Mouse (Mus musculus) neural tube, embryonic 10.5 days (tissue): ENCODE measurements around the gene Fat3.

Experiments used
- DNase-seq: peaks from one replicate; pipeline ENCODE4 v3.0.0-alpha.2; 2017; ENCODE audit warnings: low spot score; ENCODE audit errors: extremely low spot score

The Fat3 gene

DNA sequence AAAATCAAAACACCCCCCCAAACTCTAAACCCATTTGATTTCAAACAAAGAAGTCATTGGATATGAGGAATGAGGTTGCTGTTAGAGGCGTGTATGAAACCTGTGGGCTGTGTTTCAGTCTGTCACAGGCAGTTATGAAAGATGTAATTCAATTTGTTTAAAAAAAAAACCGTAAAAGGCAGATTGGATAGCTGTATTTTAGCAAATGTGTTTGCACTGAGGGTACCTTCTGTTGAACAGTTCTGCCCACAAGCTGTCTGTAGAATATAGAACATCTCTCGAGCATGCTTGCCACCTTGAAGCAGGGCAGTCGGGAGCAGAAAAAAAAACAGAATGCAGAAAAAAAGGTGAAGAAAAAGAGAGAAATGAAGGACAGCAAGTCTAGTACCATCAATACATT is 472.0 kb downstream of the Fat3 start:
- no peak for DNase-seq

DNA sequence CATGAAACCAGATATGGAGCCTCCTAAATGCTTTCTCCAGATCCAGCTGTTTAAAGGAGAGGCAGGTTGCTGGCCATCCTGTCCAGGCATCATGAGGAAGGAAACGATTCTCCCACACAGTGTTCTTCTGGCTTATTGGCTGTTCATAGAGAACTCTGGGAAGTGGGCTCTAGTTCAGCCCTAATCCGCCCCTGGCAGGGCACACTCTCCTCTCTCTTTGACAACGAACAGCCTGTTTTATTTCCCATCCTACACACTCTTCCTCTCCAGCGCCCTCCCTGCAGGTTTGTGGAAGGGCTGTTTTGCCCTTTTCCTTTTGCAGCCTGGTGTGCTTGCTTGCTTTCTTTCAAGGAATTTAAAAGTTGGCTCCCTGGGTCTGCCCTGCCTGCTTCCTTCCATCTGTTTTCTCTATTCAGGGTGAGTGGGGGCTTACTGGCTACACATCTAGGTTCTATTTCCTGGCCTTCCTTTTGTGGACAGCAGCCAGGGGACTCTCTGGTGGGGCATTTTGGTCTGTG is 472.6 kb downstream of the Fat3 start:
- peak; percentile 17 for DNase-seq

DNA sequence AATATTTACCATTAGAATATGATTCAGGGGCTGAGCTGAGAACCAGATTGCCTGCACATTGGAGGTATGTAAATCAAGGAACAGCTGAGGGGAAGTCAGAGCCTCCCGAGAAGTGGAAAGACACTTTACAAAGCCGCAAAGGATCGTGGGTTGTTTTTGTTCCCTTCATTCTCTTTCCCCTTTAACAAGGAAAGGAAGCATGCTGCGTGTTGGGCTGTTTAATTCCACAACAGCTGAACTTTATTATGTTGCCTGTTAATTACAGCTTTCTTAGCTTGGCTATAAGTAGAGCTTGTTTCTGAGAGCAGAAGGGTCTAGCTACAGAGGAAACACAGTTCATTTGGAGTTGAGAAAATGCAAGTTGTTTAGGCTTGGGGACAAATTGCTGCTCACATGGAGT is 475.0 kb downstream of the Fat3 start:
- DNase-seq, result no peak

DNA sequence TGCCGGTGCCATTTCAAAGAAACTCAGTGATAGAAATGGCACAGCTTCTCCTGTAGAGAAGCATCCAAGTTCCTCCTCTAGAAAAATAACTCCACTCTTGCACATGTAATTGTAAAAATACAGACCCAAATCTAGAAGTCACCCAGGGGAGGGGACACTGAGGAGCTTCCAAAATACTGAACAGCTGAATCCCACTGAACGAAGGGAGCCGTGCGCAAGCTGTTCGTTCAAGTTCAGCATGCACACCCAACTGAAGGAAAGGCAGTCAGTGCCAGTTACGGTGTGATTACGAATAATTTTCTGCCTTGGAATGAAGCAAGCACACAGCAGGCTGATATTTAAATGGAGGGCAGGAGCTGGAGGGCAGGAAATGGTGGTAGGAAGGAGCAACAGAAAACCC is 476.4 kb downstream of the Fat3 start:
- no peak for DNase-seq

DNA sequence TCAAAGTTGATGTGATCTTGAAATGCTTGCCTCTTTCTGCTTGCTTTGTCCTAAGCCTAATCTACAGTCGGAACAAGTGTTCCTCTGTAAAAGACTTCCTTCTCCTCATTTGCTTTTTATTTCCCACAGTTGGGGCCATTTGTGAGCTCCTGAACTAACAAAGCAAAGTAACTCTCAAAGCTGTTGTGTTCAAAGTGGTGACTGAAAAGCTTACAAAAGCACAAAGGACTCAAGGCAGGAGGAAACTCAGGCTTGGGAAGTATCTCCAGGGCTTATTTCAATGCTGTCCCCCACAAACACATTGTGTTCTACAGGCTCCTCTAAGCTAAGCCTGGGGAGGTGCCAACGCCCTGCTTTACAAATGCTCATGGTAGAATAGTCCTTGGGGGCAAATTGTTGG is 487.0 kb downstream of the Fat3 start:
- no peak for DNase-seq

DNA sequence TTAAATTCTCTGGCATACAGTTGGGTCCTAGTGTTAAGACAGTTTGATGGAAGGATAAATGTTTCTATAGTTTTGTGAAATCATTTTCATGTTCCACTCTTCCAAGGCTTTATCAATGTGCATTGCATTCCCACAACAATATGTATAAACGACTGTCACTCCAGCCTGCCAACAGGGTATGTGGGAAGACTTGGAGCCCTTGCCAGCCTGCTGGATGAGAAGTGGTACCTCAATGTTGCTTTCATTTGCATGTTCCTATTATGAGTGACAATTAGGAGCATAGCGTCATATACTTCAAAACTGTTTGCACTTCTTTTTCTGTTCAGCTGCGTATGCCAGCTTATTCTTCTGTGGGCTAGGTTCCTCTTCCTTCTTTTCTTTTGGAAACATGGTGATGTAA is 489.7 kb downstream of the Fat3 start:
- no peak for DNase-seq

DNA sequence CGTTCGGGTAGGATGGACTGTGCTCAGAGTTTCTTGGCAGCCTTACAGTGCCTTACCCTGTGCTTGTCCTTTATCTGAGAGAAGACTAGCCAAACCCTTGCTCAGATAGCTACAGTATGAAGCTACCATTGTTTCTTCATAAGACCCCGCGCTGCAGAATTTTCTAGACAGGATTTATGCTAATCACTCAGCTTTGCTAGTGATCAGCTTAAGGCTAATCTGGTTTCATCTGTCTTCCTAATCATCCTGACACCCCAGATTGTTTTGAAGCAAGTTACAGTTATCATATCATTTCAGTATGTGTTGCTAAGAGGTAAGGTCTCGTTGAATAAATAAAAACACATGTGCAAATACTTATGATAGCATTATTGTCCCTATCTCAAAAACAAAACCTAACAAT is 493.6 kb downstream of the Fat3 start:
- no peak for DNase-seq

DNA sequence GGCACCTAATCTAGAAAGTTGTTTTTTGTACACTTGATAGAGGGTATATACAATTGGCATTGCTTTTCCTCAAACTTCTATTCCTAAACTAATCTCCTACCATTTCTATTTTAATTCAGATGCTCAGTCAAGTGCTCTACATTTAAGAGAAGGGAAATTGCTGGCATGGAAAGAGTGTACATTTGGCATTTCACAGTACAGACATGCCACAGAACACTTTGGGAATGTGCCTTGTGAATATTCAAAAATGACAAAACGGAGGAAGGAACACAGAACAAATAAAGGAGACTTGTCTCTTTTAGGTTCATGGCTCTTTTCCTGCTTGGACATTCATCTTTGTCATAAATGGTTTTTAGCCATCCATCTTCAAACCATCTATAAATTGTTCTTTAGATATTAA is 498.1 kb downstream of the Fat3 start:
- no peak for DNase-seq

DNA sequence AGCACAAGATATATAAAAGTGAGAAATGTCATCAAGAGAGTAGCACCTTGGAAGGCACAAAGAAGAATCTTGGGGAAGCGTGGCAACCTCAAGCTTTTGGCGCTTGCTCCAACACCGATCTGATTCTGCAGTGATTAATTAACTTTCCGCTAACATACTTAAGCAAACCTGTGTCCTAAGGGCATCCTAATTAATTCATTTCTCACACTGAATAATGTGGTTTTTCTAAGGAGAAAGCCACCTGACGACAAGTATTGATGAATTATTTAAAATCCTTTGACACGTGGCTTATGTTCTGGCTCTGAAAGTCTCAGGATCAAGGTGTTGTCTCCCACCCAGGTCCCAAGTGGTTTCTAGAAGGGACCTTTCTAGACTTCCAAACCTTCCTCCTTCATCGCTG is 506.3 kb downstream of the Fat3 start:
- DNase-seq, result no peak

DNA sequence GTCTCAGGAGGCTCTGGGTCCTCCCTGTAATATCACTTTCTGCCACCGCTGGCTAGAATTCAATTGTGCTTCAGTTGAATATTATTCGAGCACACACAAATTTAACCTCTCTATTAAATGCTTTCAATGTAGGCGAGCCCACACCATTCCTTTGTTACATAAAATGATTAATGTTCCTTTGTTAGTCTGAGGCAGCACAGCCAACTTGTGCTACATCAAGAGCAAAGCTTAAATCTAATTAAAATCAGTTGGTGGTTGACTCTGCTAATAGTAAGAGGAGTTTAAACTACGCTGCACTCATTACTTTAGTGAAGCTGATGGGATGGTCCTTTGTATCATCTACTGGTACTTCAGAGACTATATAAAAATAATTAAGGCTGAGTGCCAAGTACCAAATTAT is 506.9 kb downstream of the Fat3 start:
- no peak for DNase-seq

DNA sequence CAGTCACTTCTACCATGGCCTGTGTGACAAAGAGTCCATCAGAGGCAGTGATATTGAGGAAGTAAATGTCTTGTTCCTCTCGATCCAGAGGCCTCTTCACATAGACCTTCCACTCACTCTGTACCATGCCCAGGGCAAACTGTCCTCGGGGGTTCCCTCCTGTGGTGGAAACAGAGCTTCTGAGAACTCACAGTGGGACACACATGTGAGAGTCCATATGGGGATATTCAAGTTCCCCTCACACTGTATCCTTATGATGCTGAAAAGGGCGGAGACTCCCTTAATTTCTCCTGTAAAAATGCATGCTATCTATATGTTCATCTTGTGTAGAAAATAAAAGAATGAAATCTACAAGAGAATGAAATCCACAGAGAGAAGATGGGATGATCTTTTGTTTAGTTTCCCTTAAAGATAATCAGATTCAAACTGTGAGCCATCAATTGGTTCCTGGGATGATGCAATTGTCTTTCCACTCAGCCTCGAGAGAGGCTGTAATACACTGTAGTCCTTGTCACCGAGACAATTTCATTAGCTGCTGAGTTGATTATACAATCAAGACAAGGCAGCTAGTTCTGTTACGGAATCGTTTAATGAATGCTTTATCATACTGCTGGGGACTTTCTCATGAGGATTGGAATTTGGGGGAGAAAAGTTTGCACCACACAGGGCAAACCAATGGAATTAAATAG is 508.8 kb downstream of the Fat3 start:
- DNase-seq, result no peak

DNA sequence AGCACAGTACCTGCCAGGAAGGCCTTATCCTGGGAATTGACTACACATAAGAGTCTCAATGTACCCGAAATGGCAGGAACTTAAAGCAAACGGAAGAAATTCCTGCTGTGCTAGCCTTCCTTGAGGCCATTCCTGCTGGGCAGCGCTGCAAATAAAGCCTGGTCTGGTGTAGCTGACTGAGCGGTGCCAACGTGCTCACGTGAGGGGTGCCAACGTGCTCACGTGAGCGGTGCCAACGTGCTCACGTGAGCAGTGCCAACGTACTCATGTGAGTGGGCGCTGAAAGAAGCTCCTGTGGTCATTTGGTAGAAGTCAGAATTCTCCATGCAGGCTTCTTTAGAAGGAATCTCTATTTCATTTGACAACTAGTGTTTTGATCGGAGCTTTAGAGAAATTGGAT is 522.8 kb downstream of the Fat3 start:
- no peak for DNase-seq

DNA sequence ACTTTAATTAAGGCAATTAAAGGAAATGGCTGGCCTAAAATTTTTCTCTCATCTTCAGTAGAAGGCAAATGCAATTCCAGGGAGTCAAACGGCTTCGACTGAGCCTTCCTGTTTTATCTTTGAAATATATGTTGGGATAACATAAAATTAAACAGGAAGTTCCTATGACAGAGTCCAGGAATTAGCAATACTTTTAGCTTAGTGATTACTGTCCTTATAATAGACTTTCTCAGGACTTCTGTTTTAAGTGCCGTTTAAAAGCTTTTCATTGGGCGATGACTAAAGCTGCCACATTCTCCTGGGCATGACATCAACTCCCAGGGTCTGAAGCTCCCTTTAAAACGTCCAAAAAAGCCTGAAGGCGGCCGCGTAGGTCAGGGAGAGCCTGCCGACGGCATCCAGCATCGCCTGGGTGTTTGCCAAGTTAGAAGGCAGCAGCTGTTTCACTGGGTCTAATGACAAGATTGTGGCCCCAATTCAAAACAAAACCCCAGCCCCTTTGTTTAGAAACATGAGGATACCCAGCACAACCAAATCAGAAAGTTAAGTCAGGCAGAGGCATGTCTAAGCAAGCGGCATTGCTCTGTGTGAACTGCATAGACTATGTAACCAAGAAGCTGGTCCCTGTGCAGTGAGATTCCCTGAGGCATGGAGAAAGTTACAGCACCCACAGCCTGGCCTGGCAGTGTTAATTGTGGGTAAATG is 524.0 kb downstream of the Fat3 start:
- DNase-seq, result no peak

DNA sequence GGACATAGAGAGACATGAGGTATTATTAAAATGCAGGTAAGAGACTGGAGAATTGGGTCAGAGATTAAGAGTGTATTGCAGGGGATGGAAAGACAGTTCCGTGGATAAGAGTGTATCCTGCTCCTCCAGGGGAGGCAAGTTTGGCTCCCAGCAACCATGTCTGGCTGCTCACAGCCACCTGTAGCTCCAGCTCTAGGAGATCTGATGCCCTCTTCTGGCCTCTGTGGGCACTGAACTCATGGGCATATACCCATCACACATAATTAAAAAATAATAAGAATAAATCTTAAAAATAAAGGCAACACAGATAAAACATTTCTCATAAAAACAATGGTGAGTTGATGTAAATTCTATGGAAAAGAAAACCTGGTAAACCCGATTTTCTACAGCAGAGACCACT is 525.1 kb downstream of the Fat3 start:
- DNase-seq, result no peak

DNA sequence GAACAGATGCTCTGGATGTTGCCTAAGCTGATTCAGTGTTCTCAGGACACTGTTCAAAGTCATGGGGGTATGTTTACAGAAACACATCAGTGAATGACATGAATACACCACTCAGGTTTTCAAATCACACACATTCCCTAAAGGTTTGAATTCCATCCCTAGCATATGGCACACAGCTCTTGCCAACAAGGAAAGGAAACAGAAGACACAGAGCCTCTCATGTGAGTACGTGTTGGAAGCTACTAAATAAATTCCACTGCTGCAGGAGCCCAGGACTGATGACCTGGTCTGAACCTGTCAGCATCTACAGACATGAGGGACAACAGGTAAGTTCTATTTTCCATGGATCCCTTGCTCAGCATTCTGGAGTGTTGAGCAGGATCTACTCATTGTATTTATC is 528.9 kb downstream of the Fat3 start:
- DNase-seq, result no peak

DNA sequence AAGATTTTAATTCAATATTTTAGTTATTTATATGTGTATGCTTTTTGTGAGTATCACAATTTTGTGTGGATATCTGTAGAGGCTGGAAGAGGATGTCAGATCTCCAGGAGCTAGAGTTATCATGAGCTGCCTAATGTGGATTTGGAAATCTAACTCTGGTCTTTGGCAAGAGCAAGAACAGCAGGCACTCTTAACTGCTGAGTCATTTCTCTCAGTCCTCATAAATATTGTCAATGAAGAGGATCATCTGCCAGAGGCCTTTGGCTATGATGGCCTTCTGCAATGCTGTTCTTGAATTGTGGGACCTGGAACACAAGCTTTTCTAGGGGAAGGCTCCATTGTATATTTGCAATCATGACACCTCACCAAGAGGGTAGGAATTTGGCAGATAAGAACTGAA is 529.7 kb downstream of the Fat3 start:
- DNase-seq, result no peak

DNA sequence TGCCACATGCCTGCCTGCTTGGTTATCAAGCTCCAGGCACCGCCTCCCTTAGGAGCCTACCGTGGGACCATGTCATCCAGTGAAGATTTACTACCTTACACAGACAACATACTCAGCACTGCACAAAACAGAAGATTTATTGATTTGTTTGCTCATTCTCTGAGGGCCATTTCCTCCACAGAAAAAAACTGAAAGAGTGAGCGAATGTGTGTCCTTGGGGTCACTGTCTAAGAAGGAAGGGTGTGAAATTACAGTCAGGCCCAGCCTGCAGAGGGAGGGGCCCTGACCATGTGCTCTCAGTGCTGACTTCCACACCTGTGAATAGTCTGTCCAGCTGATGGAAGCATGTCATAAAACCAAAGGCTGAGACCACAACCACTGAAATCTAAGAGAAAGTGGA is 536.9 kb downstream of the Fat3 start:
- DNase-seq, result peak; percentile 59

DNA sequence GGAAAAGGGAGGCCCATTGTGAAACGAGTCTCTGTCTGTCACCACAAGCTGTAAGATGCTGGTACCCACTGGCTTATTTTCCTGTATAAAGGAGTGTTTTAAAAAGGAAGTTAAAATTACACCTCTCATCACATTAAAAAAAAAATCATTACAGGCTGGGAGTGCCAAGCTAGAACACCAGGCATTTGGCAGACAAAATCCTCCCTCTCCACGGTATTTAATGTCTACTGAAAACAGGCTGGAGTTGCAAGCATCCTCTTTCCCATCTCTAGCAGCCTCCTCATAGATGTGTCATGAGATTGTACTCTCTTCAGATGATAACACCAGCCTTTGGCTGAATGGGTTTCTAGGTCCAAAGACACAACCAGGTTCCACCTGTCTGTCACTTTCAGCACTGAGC is 538.2 kb downstream of the Fat3 start:
- DNase-seq, result no peak

DNA sequence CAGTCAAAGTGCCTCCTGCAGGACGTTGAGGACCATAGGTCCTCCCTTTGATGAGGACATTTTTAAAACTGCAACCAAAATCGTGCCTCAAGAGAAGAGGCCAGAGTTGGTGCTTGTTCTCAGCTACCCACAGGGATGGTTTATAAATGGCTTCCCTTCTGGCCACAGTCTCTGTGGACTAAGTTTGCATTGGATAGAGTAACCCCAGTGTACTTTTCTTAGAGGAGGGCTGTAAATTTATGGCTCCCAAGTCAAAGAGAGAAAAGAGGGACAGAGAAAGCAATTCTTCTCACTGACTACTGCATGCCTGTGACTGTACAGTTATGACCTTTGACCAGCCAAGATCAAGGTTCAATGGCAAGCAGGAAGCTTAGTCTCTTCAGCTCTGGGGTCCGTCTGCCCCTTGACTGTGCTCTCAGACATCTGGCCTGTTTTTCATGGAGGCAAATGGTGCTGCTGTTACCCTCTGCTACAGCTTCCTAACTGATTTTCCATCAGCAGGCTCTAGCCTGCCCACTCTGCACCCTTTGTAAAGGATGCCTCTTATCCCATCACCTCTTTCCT is 542.8 kb downstream of the Fat3 start:
- DNase-seq, result peak; percentile 49

DNA sequence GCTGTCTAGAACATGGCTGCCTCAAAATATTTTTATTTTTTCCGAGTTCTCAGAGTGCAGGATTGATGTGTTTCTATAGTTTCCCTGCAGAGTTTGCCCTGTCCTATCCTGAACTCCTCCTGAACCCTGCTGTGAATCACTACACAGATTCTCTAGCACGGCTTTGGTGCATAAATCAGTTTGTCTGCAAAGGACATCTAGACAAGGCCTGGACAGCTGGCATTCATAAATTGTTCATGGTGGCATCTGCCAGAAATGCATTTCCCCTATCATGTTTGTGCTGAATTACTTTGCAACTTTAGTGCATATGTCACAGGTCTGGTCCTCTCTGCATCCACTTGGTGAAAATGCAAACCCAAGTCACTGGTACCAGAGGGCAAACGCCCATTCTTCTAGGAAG is 543.3 kb downstream of the Fat3 start:
- peak; percentile 58 for DNase-seq

DNA sequence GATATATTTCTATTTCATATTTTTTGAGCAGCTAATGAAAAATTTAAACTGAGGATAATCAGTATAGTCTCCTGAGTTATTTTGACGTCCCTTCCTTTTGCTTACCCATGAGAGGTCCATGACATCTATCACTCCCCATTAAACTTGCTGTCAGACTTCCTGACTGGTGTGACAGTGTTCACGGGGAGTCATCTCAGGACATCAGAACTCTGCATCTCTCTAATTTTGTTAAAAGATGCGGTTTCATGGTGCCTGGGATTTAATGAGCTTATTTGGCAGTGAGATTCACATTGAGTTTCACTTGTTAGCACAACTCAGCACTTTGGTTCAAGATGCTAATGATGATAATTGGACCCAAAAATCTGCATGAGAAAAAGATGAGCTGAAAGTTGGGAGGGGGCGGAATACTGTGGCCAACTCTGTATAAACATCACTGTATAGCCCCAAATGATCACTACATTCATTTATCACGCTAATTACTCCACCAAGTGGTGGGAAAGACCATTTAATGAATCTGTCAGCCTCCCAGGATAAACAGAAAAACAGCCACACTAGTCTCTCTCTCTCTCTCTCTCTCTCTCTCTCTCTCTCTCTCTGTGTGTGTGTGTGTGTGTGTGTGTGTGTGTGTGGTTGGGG is 545.8 kb downstream of the Fat3 start:
- DNase-seq, result no peak

DNA sequence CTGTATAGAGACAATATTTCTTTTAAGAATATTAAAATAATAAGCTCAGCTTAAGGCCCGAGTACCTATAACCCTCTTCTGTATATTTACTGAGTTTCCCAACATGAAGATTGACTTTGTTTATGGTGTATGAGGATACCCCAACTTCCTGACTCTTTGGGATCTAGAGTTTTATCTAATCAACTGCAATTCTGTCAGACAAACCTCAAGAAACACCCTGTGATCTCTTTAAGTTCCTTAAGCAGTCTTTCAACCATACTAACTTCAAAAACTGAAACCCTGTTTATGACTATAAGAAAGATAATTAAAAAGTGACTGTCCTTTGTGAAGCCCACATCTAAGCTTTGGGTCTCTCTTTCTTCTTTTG is 546.8 kb downstream of the Fat3 start:
- DNase-seq, result no peak
